8 mouse cellular contexts compared by ENCODE assay signal in the genomic region with DNA sequence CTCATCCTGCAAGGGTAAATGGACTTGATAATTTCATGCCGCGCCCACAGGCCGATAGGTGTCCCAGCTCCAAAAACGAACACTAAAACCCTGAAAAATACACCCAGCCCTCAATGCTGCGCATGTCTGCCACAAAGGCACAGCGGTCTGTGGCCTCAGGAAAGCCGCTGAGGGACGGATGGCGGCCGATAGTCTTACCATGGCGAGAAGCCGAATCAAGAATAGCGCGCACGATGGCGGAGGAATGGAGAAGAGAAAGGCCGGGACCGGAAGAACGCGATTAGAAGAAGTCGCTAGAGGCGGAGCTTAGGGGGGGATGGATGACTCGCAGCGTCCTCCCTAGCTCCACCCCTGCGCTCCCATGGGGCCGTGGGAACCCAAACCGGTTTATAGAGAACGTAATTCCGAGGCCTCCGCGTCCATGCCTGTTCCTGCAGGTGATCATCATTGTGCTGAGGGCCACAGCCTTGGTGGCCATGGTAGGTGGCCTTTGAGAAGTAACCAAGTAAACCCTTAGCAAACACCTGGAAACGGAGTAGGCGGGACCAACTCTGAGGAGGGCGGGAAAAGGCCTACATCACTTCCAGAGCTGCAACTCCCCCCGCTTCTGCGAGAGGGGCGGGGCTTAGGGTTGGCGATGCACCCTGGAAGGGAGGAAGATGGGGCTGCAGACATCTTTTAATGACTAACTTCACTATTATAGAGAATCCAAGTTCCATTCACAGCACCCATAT. TPM values are rescaled to one million over a fixed set of nuclear protein-coding genes. Genes with fewer than 3 reads are reported as not detected.
DNase-seq lines count a peak whose midpoint lies in the region; ATAC-seq and TF ChIP-seq lines count a peak whose summit lies in the region.

TSS of gene Rpl39 (minus strand) at position 476 of the 734 bp plus-strand sequence.

- H3K9ac ChIP-seq in embryonic facial prominence, embryonic 15.5 days = peak within 1 kb of the TSS; percentile 51
- peak within 1 kb of the TSS; percentile 83 for H3K9ac ChIP-seq in kidney, embryonic 14.5 days (ENCODE audit: low read depth, low read length)
- H3K9ac ChIP-seq in limb, embryonic 15.5 days = peak within 1 kb of the TSS; percentile 49

- peak within 1 kb of the TSS; percentile 52 for H3K4me2 ChIP-seq in embryonic facial prominence, embryonic 15.5 days (replicated peaks)
- H3K4me2 ChIP-seq in kidney, embryonic 14.5 days (replicated peaks; ENCODE audit: low read depth, low read length) = peak within 1 kb of the TSS; percentile 70
- peak within 1 kb of the TSS; percentile 50 for H3K4me2 ChIP-seq in limb, embryonic 15.5 days

- H3K27me3 ChIP-seq in embryonic facial prominence, embryonic 15.5 days = no peaks in the 10 kb centered on the region
- no peaks in the 10 kb centered on the region for H3K27me3 ChIP-seq in kidney, embryonic 14.5 days (ENCODE audit: control insufficient read depth, insufficient read depth, low read length)
- no peaks in the 10 kb centered on the region for H3K27me3 ChIP-seq in limb, embryonic 15.5 days

- no peaks in the 10 kb centered on the region for H3K9me3 ChIP-seq in embryonic facial prominence, embryonic 15.5 days (replicated peaks)
- no peaks in the 10 kb centered on the region for H3K9me3 ChIP-seq in kidney, embryonic 14.5 days (ENCODE audit: control insufficient read depth, low read length)
- no peaks in the 10 kb centered on the region for H3K9me3 ChIP-seq in limb, embryonic 15.5 days

- ATAC-seq in embryonic facial prominence, embryonic 15.5 days (ENCODE audit: insufficient number of reproducible peaks, low FRiP score, low TSS enrichment, low read depth) = peak; percentile 94
- ATAC-seq in kidney, embryonic 14.5 days (ENCODE audit: low FRiP score, low TSS enrichment) = peak; percentile 93
- ATAC-seq in limb, embryonic 15.5 days (ENCODE audit: insufficient number of reproducible peaks, low FRiP score, low TSS enrichment, low read depth) = peak; percentile 91

- no peak for TF ChIP-seq CTCF in bone marrow, adult 2 months (IDR thresholded peaks at IDR 0.05; ENCODE audit: control insufficient read depth, insufficient read depth, low read length)

- H3K36me3 ChIP-seq in embryonic facial prominence, embryonic 15.5 days = 0 out of 2 replicates have a peak, but pooled peaks cover 4% of the 10 kb centered on the region
- peaks cover 15% of the 10 kb centered on the region; the same call in 1 of the 2 replicates for H3K36me3 ChIP-seq in kidney, embryonic 14.5 days (ENCODE audit: control insufficient read depth, insufficient read depth, low read length)
- peaks cover 4% of the 10 kb centered on the region; the same call in 1 of the 2 replicates for H3K36me3 ChIP-seq in limb, embryonic 15.5 days

- TF ChIP-seq POLR2A in bone marrow, adult 2 months (IDR thresholded peaks at IDR 0.05; ENCODE audit: borderline replicate concordance, control insufficient read depth, low read depth, low read length) = peak; percentile 68; the same call in 1 of the 2 replicates

- 7% methylated on average over 38 of the region's 38 CpGs for WGBS in bone marrow, adult 2 months
- 21% methylated on average over 38 of the region's 38 CpGs for WGBS in embryonic facial prominence, embryonic 15.5 days
- 21% methylated on average over 38 of the region's 38 CpGs for WGBS in kidney, embryonic 14.5 days
- 14% methylated on average over 38 of the region's 38 CpGs for WGBS in limb, embryonic 15.5 days

- DNase-seq in 416B (ENCODE audit: low read depth) = peak; percentile 95
- DNase-seq in heart, adult 8-10 months (ENCODE audit: low spot score) = peak; percentile 83
- peak; percentile 64 to 79 for DNase-seq in monocyte, adult 2 months (ENCODE audit: low read depth in 1 of 2, low spot score in 2 of 2)
- DNase-seq in spleen, postnatal 36 days (ENCODE audit: low spot score in 2 of 2) = peak; percentile 88 to 91

- no peaks in the 10 kb centered on the region; the same call in 1 of the 2 replicates for H3K4me1 ChIP-seq in bone marrow, adult 2 months (ENCODE audit: control insufficient read depth, insufficient read depth, low read length)
- no peaks in the 10 kb centered on the region for H3K4me1 ChIP-seq in embryonic facial prominence, embryonic 15.5 days
- no peaks in the 10 kb centered on the region for H3K4me1 ChIP-seq in kidney, embryonic 14.5 days (ENCODE audit: control insufficient read depth, insufficient read depth, low read length)
- H3K4me1 ChIP-seq in limb, embryonic 15.5 days = peaks cover 5% of the 10 kb centered on the region; the same call in 1 of the 2 replicates

- H3K27ac ChIP-seq in bone marrow, adult 2 months (ENCODE audit: control insufficient read depth, insufficient read depth, low read depth, low read length, poor library complexity) = peak within 1 kb of the TSS; percentile 90
- H3K27ac ChIP-seq in embryonic facial prominence, embryonic 15.5 days (replicated peaks) = peak within 1 kb of the TSS; percentile 91
- H3K27ac ChIP-seq in kidney, embryonic 14.5 days (ENCODE audit: low read depth, low read length) = peak within 1 kb of the TSS; percentile 92
- H3K27ac ChIP-seq in limb, embryonic 15.5 days = peak within 1 kb of the TSS; percentile 88

- H3K4me3 ChIP-seq in bone marrow, adult 2 months (replicated peaks; ENCODE audit: control insufficient read depth, low read depth, low read length) = peak within 1 kb of the TSS; percentile 90
- H3K4me3 ChIP-seq in embryonic facial prominence, embryonic 15.5 days (replicated peaks) = peak within 1 kb of the TSS; percentile 50
- H3K4me3 ChIP-seq in kidney, embryonic 14.5 days (ENCODE audit: low read length) = peak within 1 kb of the TSS; percentile 59
- H3K4me3 ChIP-seq in limb, embryonic 15.5 days = peak within 1 kb of the TSS; percentile 50

RNA-seq across cellular contexts. Expression of gene Rpl39, which starts in this region (rescaled TPM):
- 407 and 550 TPM in 2 replicates for polyA plus RNA-seq in bone marrow, adult 2 months (2011; ENCODE audit: insufficient read depth, insufficient read length, low replicate concordance, missing spikeins)
- polyA plus RNA-seq in embryonic facial prominence, embryonic 15.5 days (2015; fragmentation: Nextera tagmentation; extraction: Ambion mirVana) = 534 and 566 TPM in 2 replicates
- total RNA-seq in heart, adult 8-10 months (2022) = 100 to 1,000 TPM; 254 to 346 (median 312) TPM
- 608 and 939 TPM in 2 replicates for polyA plus RNA-seq in kidney, embryonic 14.5 days (2014; fragmentation: Nextera tagmentation; extraction: Ambion mirVana)
- 405 and 591 TPM in 2 replicates for polyA plus RNA-seq in limb, embryonic 15.5 days (2015; fragmentation: Nextera tagmentation; extraction: Ambion mirVana)

Comparison
In these comparisons a context has a peak if more than half of its experiments do, and no peak if none do; other contexts are left out.
1. Peak in every context shown above with its lines: DNase-seq, ATAC-seq, H3K4me3 ChIP-seq and H3K27ac ChIP-seq.